Mouse (Mus musculus): ENCODE results near the gene Apoa2.

The Apoa2 gene

DNA sequence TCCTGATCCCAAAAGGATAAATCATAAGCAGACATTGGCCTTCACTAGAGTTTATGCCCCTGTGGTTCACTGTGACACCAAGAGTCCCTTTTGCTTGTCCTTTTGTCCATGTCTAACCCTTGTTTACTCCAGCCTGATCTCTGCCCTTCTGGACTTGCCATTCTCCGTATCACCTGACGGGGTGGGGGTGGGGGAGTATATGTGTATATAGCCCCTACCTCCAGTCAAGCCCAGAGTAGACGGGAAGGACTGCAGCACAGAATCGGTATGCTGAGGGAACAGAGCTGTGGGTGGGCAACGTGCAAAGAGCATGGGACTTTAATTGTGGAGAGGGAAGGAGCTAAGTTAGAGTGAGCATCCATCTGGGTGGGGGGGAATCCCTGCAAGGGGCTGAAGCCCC is at the start of gene Apoa2:
Gene Apoa2 (plus strand): TSS at position 198 of the 400 bp plus-strand sequence.
- no peak for DNase-seq

DNA sequence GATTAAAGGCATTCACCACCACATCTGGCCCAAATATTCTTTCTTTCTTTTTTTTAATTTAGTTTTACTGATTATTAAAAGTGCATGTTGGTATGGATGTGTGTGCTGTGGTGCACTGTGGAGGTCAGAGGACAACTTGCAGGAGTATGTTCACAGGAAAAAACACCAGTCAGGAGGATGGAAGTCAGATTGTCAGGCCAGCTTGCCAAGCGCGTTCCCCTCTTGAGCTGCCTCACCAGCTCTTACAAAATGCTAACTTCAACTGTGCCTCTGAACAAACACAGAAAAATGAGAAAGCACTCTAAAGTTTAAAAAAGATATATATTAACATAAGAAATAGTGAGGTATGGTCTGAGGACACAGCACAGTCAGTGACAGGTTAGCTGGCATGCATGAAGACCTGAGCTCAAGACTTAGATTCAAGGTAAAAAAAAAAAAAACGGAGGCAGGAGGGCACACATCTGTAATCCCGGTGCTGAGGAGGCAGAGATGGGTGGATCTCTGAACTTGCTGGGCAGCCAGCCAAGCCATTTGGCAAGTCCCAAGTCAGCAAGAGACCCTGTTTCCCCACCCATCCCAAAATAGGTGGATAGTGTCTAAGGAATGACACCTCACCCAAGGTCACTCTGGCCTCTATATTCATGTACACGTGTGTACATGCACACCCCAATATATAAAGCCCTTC is 45.2 kb upstream of the Apoa2 start:
- DNase-seq = no peak

DNA sequence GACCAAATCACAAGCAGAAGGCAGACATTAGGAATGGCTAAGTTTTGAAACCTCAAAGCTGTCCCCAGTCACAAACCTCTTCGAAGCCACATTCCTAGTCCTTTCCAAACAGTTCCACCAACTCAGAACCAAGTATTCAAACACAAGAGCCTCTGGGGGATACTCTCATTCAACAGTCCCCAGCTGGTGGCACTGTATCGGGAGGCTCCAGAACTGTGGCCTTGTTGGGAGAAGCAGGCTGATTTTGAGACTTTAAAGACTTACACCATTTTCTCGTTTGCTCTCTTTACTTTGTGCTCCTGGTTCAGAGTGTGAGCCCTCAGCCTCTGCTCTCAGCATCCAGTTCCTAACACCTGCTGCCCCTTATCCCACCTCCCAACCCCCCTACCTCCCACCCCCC is 41.8 kb upstream of the Apoa2 start:
- no peak for DNase-seq

DNA sequence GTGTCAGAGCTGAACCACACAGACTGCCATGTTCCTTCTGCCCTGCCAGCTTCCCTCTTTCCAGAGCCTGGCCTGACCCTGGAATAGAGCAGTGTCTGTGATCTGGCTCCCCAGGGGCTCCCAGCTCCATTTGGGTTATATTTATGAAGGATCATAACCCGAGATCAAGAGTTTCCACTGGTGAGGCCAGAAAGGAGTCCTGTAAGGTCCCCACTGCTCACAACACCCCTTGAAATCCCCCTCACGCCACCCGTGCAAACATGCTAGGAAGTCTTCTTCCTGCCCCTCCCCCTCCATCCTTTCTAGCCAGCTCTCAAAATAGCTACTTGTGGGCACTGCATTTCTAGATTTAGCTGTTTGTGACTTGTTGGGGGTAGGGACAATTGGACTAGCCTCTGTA is 41.2 kb upstream of the Apoa2 start:
- peak; percentile 11 to 15 for DNase-seq

DNA sequence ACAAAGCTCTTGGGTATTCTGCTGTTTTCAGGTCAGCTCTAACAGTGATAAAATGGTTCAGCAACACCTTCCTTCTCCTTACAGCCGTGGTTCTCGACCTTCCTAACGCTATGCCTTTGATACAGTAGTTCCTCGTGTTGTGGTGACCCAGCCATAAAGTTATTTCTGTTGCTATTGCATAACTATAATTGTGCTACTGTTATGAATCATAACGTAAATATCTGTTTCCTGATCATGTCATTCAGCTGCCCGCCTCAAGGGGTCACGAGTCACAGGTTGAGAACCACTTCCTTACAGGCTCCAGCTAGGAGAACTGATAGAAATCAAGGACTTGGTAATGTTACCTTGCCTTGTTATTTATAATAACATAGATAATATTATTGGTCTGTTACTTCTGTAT is 40.5 kb upstream of the Apoa2 start:
- peak; percentile 65 to 72 for DNase-seq

DNA sequence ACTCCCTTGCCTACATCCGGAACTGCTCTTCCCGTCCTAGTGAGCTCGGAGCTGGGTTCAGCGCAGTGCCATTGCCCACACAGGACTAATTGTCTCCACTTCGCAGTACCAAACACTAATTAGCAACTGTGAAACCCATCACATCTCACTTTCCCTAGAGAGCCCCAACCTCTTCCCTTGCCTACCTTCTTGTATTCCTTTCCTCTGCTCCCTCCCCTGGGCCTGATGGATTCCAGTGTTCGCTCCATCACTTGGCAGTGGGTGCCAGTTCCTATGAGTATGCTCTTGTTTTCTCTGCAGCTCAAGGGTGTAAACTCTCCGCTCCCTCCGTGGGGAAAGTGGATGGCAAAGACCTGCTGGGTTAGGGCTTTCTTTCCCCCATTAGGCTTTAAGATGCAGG is 39.2 kb upstream of the Apoa2 start:
- no peak for DNase-seq

DNA sequence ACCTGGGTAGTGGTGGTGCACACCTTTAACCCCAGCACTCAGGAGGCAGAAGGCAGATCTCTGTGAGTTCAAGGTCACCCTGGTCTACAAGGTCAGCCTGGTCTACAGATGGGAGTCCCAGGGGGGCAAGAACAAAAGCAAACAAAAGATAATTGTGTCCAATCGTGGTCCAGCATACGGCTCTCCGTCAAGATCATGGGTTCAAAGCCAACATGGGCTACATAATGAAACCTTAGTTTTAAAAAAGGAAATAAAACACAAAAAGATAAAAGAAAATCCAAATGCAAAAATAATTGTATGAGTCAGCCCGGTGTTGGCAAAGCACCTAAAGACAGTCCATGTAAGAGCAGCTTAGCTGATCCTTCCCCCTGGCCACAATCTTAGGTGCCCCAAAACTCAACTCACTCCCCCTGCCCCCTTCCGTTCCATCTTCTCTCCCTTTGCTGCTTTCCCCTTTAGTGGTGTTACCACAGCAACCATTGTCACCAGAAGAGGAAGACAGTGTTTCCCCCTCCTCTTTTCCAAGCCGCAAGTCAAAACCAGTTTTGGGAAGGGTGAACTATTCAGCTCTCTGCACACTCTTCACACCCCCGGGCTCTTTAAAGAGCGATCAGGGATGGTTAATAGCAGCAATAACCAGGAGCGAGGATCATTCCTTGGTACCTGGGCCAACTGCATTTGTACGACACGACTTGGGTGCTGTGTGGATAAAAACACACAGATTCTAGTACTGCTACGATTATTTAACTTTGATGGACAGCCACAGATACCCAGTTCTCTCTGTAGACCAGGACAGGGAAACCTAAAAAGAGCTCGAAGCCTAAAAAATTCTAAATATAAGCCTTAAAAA is 36.8 kb upstream of the Apoa2 start:
- no peak for DNase-seq

DNA sequence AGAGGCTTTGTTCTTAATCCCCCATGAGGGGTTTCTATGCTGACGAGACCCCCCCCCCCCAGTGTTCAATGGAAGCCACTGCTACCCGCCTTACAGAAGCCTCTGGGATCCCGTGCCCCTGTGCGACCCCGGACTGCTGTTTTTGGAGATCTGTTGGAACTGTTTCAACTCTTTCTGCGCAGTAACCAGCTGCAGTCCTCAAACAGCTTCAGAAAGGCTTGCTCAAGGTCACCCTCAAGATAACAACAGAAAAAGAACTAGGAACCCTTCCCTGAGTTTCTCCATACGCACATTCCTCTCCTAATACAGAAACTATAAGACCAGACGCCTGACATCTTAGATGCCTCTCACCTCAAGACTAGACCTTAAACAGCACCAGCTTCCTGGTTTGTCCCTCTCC is 35.8 kb upstream of the Apoa2 start:
- no peak for DNase-seq

DNA sequence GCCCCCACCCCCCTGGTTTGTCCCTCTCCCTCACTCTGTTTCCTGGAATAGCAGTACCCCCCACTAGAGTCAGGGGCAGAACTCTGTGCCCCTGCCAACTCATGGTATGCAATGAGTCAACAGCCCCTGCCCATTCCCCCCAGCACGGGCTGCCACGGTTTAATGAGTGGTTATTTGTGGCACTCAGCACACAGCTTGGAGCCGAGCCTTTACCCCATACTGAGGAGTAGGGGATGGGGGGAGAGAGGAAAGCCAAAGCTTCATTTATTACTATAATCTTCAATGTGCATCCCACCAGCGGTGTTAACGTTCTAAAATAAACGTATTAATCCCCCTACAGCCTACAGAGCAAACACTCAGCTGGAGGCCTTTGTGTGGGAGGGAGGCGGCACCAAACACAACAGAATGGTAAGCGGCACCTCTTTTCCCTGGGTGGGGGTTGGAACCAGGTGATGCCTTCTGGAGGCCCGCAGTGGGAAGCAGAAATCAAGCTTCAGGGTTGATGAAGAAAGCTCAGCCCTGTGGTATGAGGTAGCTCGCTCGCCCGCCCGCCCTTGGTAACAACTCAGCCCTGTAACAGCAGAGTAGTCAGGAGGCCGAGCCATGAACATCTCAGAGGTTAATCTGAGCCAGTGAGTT is 35.3 kb upstream of the Apoa2 start:
- DNase-seq = no peak

DNA sequence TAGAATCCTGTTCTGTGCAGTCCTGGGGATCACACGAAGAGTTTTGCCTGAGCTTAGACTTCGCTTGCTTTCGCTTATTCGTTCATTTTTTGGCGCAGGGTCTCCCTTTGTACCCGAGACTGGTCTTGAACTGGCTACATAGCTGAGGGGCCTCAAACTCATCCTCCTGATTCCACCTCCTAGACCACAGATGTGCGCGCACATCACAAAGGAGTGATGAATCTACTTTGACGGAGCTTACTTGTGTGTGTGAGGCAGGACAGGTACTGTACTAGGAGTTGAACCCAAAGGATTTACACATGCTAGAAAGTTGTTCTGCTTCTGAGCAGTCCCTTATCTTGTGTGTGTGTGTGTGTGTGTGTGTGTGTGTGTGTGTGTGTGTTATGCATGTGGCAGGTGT is 34.0 kb upstream of the Apoa2 start:
- DNase-seq = no peak

DNA sequence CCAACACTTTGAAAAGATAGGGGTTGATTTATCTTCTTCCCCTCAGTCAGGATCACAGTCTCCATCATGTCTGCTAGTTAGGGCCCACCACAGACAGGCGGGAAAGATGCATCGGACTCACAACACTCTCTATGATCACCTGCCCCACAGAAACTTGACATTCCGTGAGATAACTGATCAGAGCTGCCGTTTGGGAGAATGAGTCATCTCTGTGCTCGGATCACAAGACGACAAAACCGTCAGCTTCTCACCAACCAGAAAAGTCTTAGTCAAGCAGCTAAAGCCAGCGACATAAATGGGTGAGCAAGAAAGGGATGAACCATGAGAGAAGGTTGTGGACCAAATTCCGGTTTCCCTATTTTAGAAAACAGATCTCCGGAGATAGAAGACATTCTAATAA is 32.6 kb upstream of the Apoa2 start:
- no peak for DNase-seq

DNA sequence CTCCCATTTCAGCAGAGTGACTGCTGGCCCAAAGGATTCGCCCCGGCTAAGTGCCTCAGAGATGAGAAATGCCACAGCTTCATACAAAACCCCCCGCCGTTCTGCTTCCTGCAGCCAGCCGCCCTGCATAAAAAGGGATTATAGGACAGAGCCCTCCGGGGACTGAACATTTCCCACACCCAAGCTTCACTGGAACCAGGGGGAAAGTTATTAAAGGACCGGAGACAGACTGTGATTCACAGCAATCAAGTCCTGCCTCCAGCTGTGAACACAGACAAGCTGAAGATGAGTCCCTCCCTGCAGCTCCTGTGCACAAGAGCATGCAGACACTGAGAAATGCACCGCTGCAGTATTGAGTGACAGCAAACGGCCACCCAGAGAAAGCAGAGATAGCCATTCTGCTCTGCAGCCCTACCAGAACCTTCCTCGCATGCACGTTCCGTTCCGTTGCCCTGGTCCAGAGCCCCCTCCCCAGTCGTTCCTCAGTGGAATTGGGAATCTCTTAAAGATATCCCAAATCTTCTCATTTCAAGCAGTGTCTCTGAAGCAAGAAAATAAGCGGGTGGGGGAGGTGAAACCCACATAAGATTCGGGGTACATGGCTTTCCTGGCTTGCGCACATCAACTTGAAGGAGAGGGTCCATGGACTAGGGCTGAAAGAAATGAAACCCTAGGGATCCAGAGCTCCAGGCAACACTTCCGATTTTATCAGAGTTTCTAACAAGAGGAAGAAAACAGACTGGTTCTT is 31.6 kb upstream of the Apoa2 start:
- no peak for DNase-seq

DNA sequence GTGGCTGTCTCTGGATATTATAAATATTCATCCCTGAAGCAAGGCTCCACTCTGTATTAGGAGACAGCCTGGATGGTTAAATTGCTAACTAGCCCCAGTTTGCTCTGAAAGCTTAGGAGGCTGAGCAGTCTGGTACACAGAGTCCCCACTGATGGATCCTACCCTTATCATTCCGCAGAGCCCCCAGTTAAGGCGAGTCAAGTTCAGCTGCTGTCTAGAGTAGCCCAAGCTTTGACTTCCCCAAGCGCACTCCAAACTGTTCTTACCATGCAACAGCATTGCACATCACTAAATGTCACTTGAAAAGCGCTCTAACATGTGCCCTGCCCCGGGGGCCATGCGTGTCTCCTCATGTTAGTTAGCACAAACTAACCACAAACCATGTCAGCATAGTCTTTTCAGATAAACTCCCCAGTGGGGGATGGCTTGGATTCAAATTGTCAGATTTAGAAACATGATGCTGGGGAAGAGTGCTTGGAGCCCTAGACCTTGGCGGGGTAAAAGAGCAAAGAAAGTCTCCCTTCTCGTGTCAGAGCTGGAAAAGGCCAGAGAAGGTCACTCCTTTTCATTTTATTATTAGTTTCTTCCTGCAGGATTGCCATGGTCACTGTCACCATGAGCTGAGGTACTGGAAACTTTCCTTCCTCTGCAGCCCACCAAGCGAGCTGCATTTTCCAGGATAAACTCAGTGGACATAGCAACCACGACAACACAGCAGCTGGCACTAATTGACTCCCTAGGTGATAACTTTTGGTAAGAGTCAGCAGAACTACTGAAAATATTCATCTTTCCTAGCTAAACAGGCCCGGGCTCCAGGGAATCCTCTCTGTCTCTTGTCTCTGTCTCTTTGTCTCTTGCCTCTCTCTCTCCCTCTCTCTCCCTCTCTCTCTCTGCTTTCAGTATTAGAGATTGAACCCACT is 30.7 kb upstream of the Apoa2 start:
- peak; percentile 4 to 6 for DNase-seq

DNA sequence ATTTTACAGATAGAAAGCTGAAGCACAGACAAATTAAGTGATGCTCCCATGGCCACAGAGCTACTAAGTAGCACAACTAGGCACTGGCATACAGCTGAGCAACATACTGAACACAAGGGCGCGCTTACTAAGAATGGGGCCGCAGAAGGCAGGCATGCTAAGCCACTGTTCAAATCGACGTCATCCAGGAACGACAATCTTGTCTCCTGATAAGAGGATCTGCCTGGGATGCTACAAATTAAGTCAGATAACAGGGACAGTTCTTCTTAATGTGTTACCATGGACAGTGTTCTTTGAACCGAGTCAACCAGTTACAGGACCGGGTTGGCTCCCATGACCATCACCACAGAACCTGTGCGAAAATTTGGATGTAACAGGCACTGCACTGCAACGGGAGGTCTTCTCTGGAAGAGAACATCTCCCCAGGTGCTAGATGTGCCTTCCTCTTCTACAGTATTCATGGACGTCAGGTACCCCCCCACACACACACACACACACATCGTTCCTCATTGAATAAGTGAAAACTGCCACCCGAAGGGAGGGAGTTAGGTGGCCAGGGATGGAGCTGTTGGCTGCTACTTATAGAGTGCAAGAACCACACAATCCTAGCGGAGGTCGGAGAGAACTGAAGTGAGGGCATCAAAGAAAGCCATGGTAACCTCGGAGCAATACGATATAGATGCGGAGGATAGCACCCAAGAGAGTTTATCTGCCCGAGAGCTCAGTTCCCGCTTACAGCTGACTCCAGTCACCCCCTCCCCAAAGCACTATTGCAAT is 29.6 kb upstream of the Apoa2 start:
- peak; percentile 32 to 34 for DNase-seq

DNA sequence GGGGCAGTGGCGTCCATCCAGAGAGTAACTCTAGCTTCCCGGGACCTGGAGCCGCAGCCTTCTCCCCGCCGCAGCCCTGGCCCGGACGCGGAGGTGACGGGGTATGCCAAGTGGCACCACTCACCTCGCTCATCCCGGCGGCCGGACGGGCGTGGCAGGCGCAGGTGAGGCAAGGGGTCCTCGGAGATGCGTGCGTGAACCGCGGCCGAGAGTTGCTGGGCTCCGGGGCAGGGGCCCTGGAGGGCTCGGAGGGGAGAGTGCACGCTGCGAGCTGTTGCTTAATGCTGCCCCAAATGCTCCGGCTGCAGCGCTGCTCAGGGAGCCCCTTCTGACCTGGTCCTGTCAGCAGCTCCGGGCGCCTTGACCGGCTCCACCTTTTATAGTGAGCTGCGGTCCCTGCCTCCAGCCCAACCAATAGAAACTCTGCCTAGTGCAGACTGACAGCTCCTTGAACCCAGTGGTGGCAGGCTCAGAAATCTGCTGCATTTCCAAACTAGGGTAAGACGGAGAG is 28.9 kb upstream of the Apoa2 start, which contains the start of gene Pcp4l1:
Gene Pcp4l1 (minus strand): TSS at position 382 of the 511 bp plus-strand sequence.
- DNase-seq = peak; percentile 23 to 35

DNA sequence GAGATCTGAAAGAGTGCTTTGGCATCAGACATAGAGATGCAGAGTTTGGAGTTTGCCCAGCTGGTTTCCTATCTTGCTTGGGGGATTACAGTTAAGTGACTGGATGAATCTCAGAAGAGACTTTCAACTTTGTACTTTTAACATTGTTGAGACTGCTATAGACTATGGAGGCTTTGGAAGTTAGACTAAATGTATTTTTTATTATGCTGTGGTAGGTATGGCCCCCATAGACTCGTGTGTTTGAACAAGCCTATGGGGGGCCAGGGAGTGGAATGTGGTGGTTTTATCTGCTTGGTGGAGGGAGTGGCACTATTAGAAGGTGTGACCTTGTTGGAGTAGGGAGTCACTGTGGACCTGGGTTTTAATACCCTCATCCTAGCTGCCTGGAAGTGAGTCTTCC is 25.3 kb upstream of the Apoa2 start:
- DNase-seq = no peak

DNA sequence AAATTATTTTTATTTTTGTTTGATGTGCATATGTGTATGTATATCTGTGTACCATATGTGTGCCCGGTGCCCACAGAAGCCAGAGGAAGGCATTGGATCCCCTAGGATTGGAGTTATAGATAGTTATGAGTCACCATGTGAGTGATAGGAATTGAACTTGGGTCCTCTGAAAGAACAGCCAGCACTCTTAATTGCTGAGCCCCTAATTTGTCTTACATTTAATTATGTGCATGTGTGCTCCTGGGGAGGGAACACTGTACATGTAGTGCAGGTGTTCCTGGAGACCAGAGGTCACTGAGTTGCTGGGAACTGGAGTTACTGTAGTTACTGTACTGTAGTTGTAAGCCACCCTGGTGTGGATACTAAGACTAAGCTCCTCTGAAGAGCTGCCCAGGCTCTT is 24.1 kb upstream of the Apoa2 start:
- no peak for DNase-seq

DNA sequence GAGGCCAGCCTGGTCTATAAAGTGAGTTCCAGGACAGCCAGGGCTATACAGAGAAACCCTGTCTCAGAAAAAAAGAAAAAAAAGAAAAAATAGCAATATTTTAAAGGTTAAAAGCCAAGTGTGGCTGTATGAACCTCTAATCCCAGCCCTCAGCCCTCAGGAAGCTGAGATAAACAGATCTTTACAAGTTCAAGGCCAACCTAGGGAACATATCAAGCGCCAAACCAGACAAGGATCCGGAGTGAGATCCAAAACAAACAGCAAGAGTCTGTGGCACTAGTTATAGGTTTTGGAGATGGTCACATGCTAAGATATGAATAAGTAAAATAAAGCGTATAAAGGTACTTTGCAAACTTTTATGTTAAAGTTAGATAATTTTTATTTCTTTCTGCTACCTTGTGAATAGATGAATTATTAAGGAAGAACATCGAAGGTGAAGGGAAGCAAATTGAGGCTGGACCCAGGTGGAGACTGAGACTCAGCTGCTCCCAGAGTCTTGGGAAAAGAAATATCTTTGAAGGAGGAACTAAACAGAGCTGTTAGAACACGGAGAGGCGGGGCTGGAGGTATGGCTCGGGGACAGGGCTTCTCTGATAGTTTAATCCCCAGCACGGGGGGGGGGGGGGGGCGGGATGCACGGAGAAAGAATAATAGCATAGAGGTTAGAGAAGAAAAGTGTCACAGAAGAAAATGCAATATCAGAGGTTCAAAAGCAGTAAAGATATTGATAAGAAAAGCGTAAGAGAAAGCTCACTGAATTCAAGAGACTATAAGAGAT is 21.2 kb upstream of the Apoa2 start:
- no peak for DNase-seq

DNA sequence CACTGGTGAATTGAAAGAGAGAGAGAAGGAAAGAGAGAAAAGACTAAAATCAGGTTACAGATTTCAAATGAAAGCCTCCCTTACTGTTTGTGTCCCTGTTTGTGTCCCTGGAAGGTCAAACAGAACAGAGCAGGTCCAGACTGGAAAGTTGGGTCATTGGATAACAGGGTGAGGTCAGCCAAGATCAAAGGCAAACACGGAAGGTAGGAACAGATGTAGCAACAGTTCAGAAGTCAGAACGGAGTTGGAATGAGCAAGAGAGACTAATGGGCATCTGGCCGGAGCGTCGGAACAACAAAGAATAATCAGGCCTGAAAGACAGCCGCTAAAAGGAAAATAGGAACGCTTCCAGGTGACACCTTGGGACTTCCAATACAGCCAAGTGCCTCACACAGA is 20.6 kb upstream of the Apoa2 start:
- no peak for DNase-seq
